Mouse (Mus musculus): ENCODE measurements around the gene Ankrd65.
A peak's percentile ranks its signal among the peaks of the same experiment; 100 is the strongest.

GRCm38 (mm10) chr4:155774971-155775740 lies 15.1 kb upstream of the Ankrd65 start:
- TF ChIP-seq EP300 (IDR thresholded peaks at IDR 0.05; ENCODE audit: insufficient read depth, low read depth, low read length) = peak; percentile 95
- no peak for TF ChIP-seq CTCF (IDR thresholded peaks at IDR 0.05)
- peak; percentile 39; the same call in 1 of the 2 replicates for TF ChIP-seq POLR2A (IDR thresholded peaks at IDR 0.05; ENCODE audit: insufficient read depth, low read depth, low read length)

Data from heart, adult 2 months (tissue).